ENCODE assay signal across 29 mouse cellular contexts in genomic region chr1:34033958-34034357, GRCm38 (mm10).
DNase-seq lines count a peak whose midpoint lies in the region; ATAC-seq lines count a peak whose summit lies in the region.
"Had no signal": no experiment of that assay in that cellular context is flagged by ENCODE, and none has a peak within 500 bp of the region (broad histone marks: within the 10 kb centered on the region; RNA-seq: fewer than 3 reads in every experiment).

No protein-coding gene starts in this region.

- H3K4me3 ChIP-seq in kidney, embryonic 15.5 days (replicated peaks), result no peak overlapping the region
- no peak overlapping the region for H3K4me3 ChIP-seq in forebrain, embryonic 12.5 days (replicated peaks)
- H3K4me3 ChIP-seq: embryonic facial prominence, embryonic 10.5 days; embryonic facial prominence, embryonic 13.5 days; erythroblast, embryonic 14.5 days; forebrain, embryonic 13.5 days; heart, embryonic 12.5 days; heart, embryonic 15.5 days; hindbrain, embryonic 10.5 days; hindbrain, embryonic 13.5 days; intestine, embryonic 15.5 days had no signal

- no peaks in the 10 kb centered on the region for H3K36me3 ChIP-seq in kidney, embryonic 15.5 days
- H3K36me3 ChIP-seq in forebrain, embryonic 12.5 days (replicated peaks), result no peaks in the 10 kb centered on the region
- H3K36me3 ChIP-seq: embryonic facial prominence, embryonic 10.5 days; embryonic facial prominence, embryonic 13.5 days; G1E; heart, embryonic 15.5 days; intestine, embryonic 15.5 days had no signal

- no peaks in the 10 kb centered on the region for H3K27me3 ChIP-seq in kidney, embryonic 15.5 days
- H3K27me3 ChIP-seq in forebrain, embryonic 12.5 days, result no peaks in the 10 kb centered on the region
- H3K27me3 ChIP-seq: embryonic facial prominence, embryonic 13.5 days; forebrain, embryonic 13.5 days; heart, embryonic 12.5 days; heart, embryonic 15.5 days; hindbrain, embryonic 13.5 days; intestine, embryonic 15.5 days; Patski had no signal

- H3K4me1 ChIP-seq in kidney, embryonic 15.5 days, result peaks cover 40% of the 10 kb centered on the region
- peaks cover 9% of the 10 kb centered on the region for H3K4me1 ChIP-seq in forebrain, embryonic 12.5 days
- H3K4me1 ChIP-seq: forebrain, embryonic 13.5 days; intestine, embryonic 15.5 days had no signal

- WGBS in kidney, embryonic 15.5 days, result 82% methylated on average over 3 of the region's 3 CpGs
- 93% methylated on average over 3 of the region's 3 CpGs for WGBS in forebrain, embryonic 12.5 days

- no peak for ATAC-seq in cerebellum, adult (ENCODE audit: insufficient number of reproducible peaks, low FRiP score, low TSS enrichment)
- ATAC-seq in kidney, embryonic 15.5 days (replicated peaks; ENCODE audit: low FRiP score), result no peak
- ATAC-seq in forebrain, embryonic 12.5 days (ENCODE audit: low FRiP score), result no peak
- ATAC-seq: forebrain, embryonic 13.5 days; forebrain, embryonic 16.5 days; hindbrain, embryonic 16.5 days; intestine, embryonic 15.5 days; Patski had no signal

- no peaks in the 10 kb centered on the region for H3K9me3 ChIP-seq in kidney, embryonic 15.5 days (replicated peaks)
- 0 out of 2 replicates have a peak, but pooled peaks cover 3% of the 10 kb centered on the region for H3K9me3 ChIP-seq in forebrain, embryonic 12.5 days
- H3K9me3 ChIP-seq: embryonic facial prominence, embryonic 10.5 days; embryonic facial prominence, embryonic 13.5 days; forebrain, embryonic 13.5 days; G1E; heart, embryonic 12.5 days; heart, embryonic 15.5 days; hindbrain, embryonic 10.5 days; hindbrain, embryonic 13.5 days; intestine, embryonic 15.5 days had no signal

- no peak overlapping the region for H3K9ac ChIP-seq in kidney, embryonic 15.5 days
- no peak overlapping the region for H3K9ac ChIP-seq in forebrain, embryonic 12.5 days
- H3K9ac ChIP-seq: embryonic facial prominence, embryonic 13.5 days; forebrain, embryonic 13.5 days; heart, embryonic 12.5 days; heart, embryonic 15.5 days; hindbrain, embryonic 13.5 days; intestine, embryonic 15.5 days had no signal

- no peak overlapping the region for H3K4me2 ChIP-seq in kidney, embryonic 15.5 days
- no peak overlapping the region for H3K4me2 ChIP-seq in forebrain, embryonic 12.5 days
- H3K4me2 ChIP-seq: embryonic facial prominence, embryonic 13.5 days; forebrain, embryonic 13.5 days; heart, embryonic 12.5 days; heart, embryonic 15.5 days; hindbrain, embryonic 13.5 days; intestine, embryonic 15.5 days had no signal

- peak; percentile 42 to 58 for DNase-seq in cerebellum, adult 18-20 months
- no peak for DNase-seq in cerebellum, adult 11-12 months
- DNase-seq in cerebellum, postnatal 25 days, result peak; percentile 40 to 66
- no peak for DNase-seq in kidney, postnatal 4 days
- DNase-seq: adrenal gland, postnatal 10 days; cerebellum, adult 8-10 months; embryo, embryonic 11 days; gastrocnemius, postnatal 10 days; gastrocnemius, postnatal 36 days; heart, postnatal 10 days; heart, postnatal 36 days; kidney, adult 11 months; kidney, adult 8-10 months had no signal

- 0 out of 2 replicates have a peak overlapping the region, but pooled peaks have one; percentile 33 for H3K27ac ChIP-seq in kidney, embryonic 15.5 days
- H3K27ac ChIP-seq in forebrain, embryonic 12.5 days, result no peak overlapping the region
- H3K27ac ChIP-seq: embryonic facial prominence, embryonic 10.5 days; embryonic facial prominence, embryonic 13.5 days; forebrain, embryonic 13.5 days; heart, embryonic 15.5 days; hindbrain, embryonic 10.5 days; hindbrain, embryonic 13.5 days; intestine, embryonic 15.5 days had no signal

Comparison
In these comparisons a context has a peak if more than half of its experiments do, and no peak if none do; other contexts are left out.
1. DNase-seq: peak in cerebellum, adult 18-20 months (2 of 2) and cerebellum, postnatal 25 days (2 of 2); none in cerebellum, adult 11-12 months (single experiment) and kidney, postnatal 4 days (0 of 2).